Mouse (Mus musculus) G1E (cell line): ENCODE results near the gene Actn4.

Experiments used
- CTCF ChIP-seq: IDR thresholded peaks from 2 replicates; pipeline ENCODE4 v1.5.1; 2012; ENCODE audit warnings: low read depth, low read length, inconsistent platforms, mixed read lengths
- GATA1 ChIP-seq: IDR thresholded peaks from 2 replicates; pipeline ENCODE4 v1.6.1; 2012; ENCODE audit warnings: borderline replicate concordance, low read length, inconsistent platforms, mixed read lengths
- GATA2 ChIP-seq: IDR thresholded peaks from 2 replicates; pipeline ENCODE4 v1.6.1; 2012; ENCODE audit warnings: low read depth, low read length, inconsistent platforms, borderline replicate concordance
- POLR2AphosphoS5 ChIP-seq: IDR thresholded peaks from 2 replicates; pipeline ENCODE4 v1.6.1; 2012; ENCODE audit warnings: low read depth, low read length, inconsistent platforms; ENCODE audit not compliant: insufficient replicate concordance
- TAL1 ChIP-seq: conservative IDR thresholded peaks from 2 replicates; pipeline ENCODE4 v1.6.1; 2012; ENCODE audit warnings: low read depth, low read length, inconsistent platforms, mixed read lengths

GRCm38 (mm10) chr7:28960354-28961046 is 1.6 kb downstream of the Actn4 start:
- no peak for TF ChIP-seq CTCF
- no peak for TF ChIP-seq POLR2AphosphoS5
- TF ChIP-seq GATA2, result no peak
- no peak for TF ChIP-seq GATA1
- TF ChIP-seq TAL1, result no peak
